Mouse (Mus musculus) megakaryocyte, adult 5-6 weeks (primary cell): ENCODE measurements around the gene Taf9b. TPM values are rescaled to one million over a fixed set of nuclear protein-coding genes. Genes with fewer than 3 reads are reported as not detected.
A peak's percentile ranks its signal among the peaks of the same experiment; 100 is the strongest.
"Not testable (repeated sequence)": the region's sequence is repeated elsewhere in the genome, so short reads cannot be mapped to it uniquely, and the experiment has no call there.

Source experiments
- ATAC-seq: 2 replicates; pipeline ENCODE4 v1.8.0; 2016; ENCODE audit warnings: mild to moderate bottlenecking, inconsistent platforms; ENCODE audit not compliant: poor library complexity, severe bottlenecking
- total RNA-seq, 2 experiments: library from RNA; stranded (forward) in 1 of 2; stranded (reverse) in 1 of 2; fragments of 153-499, 151-499 nt in 1 of 2; fragments of 221-1000, 200-1000 nt in 1 of 2; gene quantifications; 2 replicates each; pipeline versions ENCODE4 v1.2.3 to v1.2.4; 2015 to 2017

The Taf9b gene
- total RNA-seq (2015) (5.2 and 7.2 TPM in 2 replicates), total RNA-seq (2017) (4.6 and 5.2 TPM in 2 replicates)

- ATAC-seq, result no peak
Observed at GRCm38 (mm10) chrX:106221058-106221457, at the start of gene Taf9b. Gene Taf9b (minus strand): TSS chrX:106221158.

- ATAC-seq, result no peak
Observed at GRCm38 (mm10) chrX:106255276-106255675, 34.3 kb upstream of the Taf9b start, which contains the start of gene Fnd3c2. Gene Fnd3c2 (minus strand): TSS chrX:106255376.

- ATAC-seq, result peak; percentile 92
Observed at GRCm38 (mm10) chrX:106219171-106220032, 1.6 kb downstream of the Taf9b start.

- ATAC-seq, result no peak
Observed at GRCm38 (mm10) chrX:106209100-106209499, 11.9 kb downstream of the Taf9b start.

- ATAC-seq, result no peak
Observed at GRCm38 (mm10) chrX:106198904-106199303, 22.1 kb downstream of the Taf9b start.

GRCm38 (mm10) chrX:106197308-106197707 lies 23.6 kb downstream of the Taf9b start:
- ATAC-seq, result no peak

- not testable (repeated sequence) for ATAC-seq
Observed at GRCm38 (mm10) chrX:106194361-106194760, 26.6 kb downstream of the Taf9b start.

- no peak for ATAC-seq
Observed at GRCm38 (mm10) chrX:106190091-106190490, 30.9 kb downstream of the Taf9b start.

- ATAC-seq, result peak; percentile 43
Observed at GRCm38 (mm10) chrX:106189356-106189755, 31.6 kb downstream of the Taf9b start.

- peak; percentile 58 for ATAC-seq
Observed at GRCm38 (mm10) chrX:106187737-106188136, 33.2 kb downstream of the Taf9b start.

- peak; percentile 91 for ATAC-seq
Observed at GRCm38 (mm10) chrX:106186713-106187649, 34.0 kb downstream of the Taf9b start, which contains the start of gene Pgk1. Gene Pgk1 (plus strand): TSS chrX:106187100.

- ATAC-seq, result no peak
Observed at GRCm38 (mm10) chrX:106185706-106186105, 35.3 kb downstream of the Taf9b start.

- ATAC-seq, result no peak
Observed at GRCm38 (mm10) chrX:106184279-106184678, 36.7 kb downstream of the Taf9b start.

- no peak for ATAC-seq
Observed at GRCm38 (mm10) chrX:106176331-106176730, 44.6 kb downstream of the Taf9b start.

- no peak for ATAC-seq
Observed at GRCm38 (mm10) chrX:106171853-106172154, 49.2 kb downstream of the Taf9b start.

GRCm38 (mm10) chrX:106171106-106171852 lies 49.7 kb downstream of the Taf9b start:
- peak; percentile 100 for ATAC-seq

- peak; percentile 91 for ATAC-seq
Observed at GRCm38 (mm10) chrX:106165089-106165488, 55.9 kb downstream of the Taf9b start.

GRCm38 (mm10) chrX:106164555-106164954 lies 56.4 kb downstream of the Taf9b start:
- no peak for ATAC-seq

- ATAC-seq, result peak; percentile 98
Observed at GRCm38 (mm10) chrX:106163995-106164394, 57.0 kb downstream of the Taf9b start.
